Mouse (Mus musculus): ENCODE measurements around the gene Ulk1.

DNA sequence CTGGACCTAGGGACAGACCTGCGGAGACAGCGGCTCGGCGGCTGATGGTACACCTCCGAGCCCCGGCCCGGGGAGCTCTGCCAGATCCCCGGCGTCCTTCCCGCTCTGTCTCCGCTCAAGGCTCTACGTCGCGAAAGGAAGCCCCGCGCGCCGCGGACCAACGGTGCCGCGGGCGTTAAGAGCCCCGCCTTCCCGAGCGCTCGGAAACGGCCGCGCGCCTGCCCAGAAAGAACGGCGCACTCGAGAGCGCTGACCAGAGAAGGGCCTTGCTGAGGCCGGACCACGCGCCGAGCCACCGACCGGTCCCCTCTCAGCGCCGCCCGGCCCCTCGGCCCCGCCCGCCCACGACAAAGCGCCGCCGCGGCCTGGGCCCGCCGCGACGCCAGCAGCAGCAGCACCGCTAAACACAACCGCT lies 39.9 kb downstream of the Ulk1 start:
- no peak for TF ChIP-seq CTCF (IDR thresholded peaks at IDR 0.05; ENCODE audit: low read depth)
- TF ChIP-seq EP300 (IDR thresholded peaks at IDR 0.05; ENCODE audit: low read depth): no peak
